Mouse (Mus musculus): ENCODE measurements around the gene Ube4b.
"Not testable (repeated sequence)": the region's sequence is repeated elsewhere in the genome, so short reads cannot be mapped to it uniquely, and the experiment has no call there.

Gene Ube4b

GRCm38 (mm10) chr4:149431887-149432286 lies 5.3 kb upstream of the Ube4b start:
- not testable (repeated sequence) for DNase-seq (ENCODE audit: low spot score)

GRCm38 (mm10) chr4:149429592-149429991 lies 3.0 kb upstream of the Ube4b start:
- DNase-seq (ENCODE audit: low spot score): no peak

GRCm38 (mm10) chr4:149425801-149426292 lies 702 bp downstream of the Ube4b start:
- DNase-seq (ENCODE audit: low spot score): no peak

GRCm38 (mm10) chr4:149424755-149425154 lies 1.8 kb downstream of the Ube4b start:
- no peak for DNase-seq (ENCODE audit: low spot score)

DNA sequence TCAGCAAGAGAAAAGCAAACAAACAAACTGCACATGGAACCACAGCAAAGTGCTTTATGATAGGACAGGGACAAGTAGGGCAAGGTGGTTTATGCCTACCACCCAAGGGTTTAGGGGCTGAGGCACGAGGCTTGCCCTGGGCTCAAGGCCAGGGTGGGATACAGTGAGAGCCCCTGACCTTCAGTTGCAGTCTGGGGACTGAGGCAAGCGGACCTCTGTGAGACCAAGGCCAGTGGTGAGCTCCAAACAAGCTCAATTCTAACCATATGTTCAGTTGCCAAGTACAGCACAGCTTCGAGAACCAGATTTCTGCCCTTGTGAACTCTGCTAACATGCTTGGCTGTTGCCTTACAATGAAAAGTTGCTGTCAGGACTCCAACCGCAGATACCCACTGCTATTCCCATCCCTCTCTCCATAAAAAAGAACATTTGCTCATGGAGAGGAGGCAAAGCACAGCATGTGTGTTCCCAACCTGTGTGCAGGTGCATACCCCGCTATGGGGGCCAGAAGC lies 8.6 kb downstream of the Ube4b start:
- no peak for DNase-seq (ENCODE audit: low spot score)

DNA sequence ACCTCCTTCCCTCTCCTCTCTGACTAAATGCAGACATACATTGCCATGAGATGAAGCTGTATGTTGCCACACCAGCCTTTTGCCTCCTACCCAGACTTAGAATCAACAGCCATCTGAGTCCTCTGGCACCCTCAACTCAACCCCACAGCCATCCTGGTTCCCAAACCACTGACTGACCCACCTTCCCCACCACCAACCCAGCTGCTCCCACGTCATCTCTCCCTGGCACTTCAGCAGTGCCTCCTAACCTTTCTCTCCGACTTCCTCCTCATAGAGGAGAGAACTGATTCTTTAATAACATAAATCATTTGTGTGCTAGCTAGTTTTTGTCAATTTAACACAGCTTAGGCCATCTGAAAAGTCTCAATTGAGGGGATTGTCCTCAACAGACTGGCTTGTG lies 9.6 kb downstream of the Ube4b start:
- no peak for DNase-seq (ENCODE audit: low spot score)

GRCm38 (mm10) chr4:149416417-149416816 lies 10.1 kb downstream of the Ube4b start:
- DNase-seq (ENCODE audit: low spot score): no peak

GRCm38 (mm10) chr4:149415651-149416169 lies 10.8 kb downstream of the Ube4b start:
- no peak for DNase-seq (ENCODE audit: low spot score)

- no peak for DNase-seq (ENCODE audit: low spot score)
Observed at GRCm38 (mm10) chr4:149414259-149414658, 12.3 kb downstream of the Ube4b start.

GRCm38 (mm10) chr4:149409759-149410158 lies 16.8 kb downstream of the Ube4b start:
- no peak for DNase-seq (ENCODE audit: low spot score)

DNA sequence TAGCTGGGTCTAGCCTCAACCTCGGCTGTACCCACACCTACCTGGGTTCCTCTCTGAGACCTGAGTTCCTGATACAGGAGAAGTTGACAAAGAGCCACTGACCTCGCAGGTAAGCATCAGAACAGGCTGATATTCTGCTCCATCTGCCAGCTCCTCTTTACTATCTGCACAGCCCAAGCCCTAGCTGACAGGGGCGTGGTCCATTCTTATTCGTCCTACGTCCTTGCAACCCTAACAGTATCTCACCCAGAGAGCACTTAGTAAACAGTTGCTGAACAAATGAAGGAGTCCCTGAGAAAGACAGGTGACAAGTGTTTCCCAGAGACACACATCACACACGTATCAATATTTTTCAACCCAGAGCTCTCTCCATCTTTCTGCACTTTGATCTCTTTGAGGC lies 18.2 kb downstream of the Ube4b start:
- no peak for DNase-seq (ENCODE audit: low spot score)

DNA sequence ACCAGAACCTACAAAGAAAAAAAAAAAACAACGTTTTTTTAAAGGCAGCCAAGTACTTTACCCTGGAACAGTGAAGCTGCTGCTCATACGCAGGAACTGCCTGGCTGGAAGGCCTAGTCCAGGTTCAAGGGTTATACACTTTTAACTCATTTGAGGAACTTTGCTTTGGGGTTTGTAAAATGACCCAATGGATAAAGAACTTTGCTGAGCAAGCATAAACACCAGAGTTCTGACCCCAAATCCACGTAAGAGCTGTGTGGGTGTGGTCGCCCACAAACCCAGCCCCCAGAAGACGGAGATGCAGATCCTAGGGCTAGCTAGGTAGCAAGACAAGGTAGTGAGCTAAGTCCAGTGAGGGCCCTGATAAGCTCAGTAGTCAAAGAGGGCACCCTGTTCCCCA lies 19.1 kb downstream of the Ube4b start:
- no peak for DNase-seq (ENCODE audit: low spot score)

GRCm38 (mm10) chr4:149405713-149406443 lies 20.7 kb downstream of the Ube4b start:
- DNase-seq (ENCODE audit: low spot score): no peak

GRCm38 (mm10) chr4:149404640-149405465 lies 21.7 kb downstream of the Ube4b start:
- no peak for DNase-seq (ENCODE audit: low spot score)

DNA sequence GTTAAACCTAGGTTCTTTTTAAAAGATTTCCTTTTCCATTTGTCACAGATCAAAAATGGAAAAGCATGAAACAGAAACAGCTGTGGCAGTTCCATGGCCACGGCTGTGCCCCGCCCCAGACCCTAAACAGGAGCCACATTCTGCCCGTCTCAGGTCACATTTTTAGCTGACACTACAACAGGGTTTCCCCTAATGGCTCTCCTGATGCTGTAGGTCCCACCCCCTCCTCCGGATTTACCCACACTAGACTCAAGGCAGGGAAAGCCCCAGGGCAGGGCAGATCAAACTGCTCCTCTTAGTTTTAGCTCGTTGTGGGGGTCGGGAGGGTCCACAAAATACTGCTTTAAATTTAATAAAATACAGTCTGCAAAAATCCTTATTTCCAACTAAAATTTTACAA lies 23.5 kb downstream of the Ube4b start:
- DNase-seq (ENCODE audit: low spot score): no peak

DNA sequence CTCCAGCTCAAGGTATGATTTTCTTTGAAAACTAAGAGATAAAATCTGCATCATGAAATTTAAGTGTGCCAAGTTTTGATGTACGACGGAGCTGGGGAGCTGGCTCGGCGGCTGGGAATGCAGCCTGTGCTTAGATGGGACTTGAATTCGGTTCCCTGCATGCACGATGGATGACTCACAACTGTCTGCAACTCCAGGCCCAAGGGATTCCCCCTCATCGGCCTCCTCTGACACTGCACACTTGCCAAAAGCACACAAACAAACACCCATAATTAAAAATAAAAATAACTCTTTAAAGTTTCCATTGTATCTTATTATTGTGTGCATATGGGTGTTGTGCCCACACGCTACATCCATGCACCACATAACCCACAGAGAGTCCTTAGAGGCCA lies 25.0 kb downstream of the Ube4b start:
- DNase-seq (ENCODE audit: low spot score): no peak

GRCm38 (mm10) chr4:149400878-149401590 lies 25.5 kb downstream of the Ube4b start:
- DNase-seq (ENCODE audit: low spot score): no peak

GRCm38 (mm10) chr4:149399331-149399910 lies 27.1 kb downstream of the Ube4b start:
- no peak for DNase-seq (ENCODE audit: low spot score)

- no peak for DNase-seq (ENCODE audit: low spot score)
Observed at GRCm38 (mm10) chr4:149398181-149398735, 28.3 kb downstream of the Ube4b start.

DNA sequence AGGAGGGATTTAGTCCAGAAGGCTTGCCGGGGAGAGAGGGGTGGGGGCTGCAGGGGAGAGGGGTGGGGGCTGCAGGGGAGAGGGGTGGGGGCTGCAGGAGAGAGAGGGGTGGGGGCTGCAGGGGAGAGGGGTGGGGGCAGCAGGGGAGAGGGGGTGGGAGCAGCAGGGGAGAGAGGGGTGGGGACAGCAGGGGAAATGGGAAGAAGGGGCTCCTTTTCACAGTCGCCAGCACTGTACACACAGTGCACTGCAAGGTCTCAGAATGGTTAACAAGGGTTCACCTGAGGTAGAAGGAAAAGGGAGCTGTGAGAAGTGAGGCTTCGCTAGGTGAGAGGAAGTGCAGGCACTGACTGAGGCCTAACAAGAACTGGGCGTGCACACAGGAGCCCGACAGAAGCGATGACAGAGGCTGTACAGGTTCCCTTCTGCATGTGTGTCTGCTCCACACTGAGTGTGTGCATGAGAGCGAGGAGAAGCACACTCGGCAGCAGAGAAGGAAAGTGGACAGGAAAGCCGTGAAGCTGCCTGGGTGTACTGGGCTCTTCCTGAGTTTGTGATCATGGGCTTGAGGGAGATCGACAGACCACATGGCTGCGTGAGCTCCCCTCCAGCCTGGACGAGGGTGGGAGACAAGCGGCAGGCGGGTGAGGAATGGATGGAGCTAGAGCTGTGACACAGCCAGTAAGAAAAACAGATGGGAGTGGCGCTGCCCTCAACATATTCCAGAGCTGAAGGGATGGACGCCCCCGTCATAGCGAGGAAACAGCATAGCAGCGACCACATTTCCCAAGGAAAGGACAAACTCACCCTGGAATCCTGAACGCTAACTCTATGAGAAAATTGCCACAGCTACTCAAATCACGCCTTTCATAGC lies 29.9 kb downstream of the Ube4b start:
- DNase-seq (ENCODE audit: low spot score): no peak
